Mouse (Mus musculus) C2C12 (cell line): ENCODE measurements around the gene Gls. TPM values are rescaled to one million over a fixed set of nuclear protein-coding genes. Genes with fewer than 3 reads are reported as not detected.

ENCODE experiments used
- H3K27me3 ChIP-seq: one replicate; pipeline ENCODE4 v1.6.1; 2011; ENCODE audit not compliant: control insufficient read depth, insufficient read depth, insufficient read length
- H3K36me3 ChIP-seq: one replicate; pipeline ENCODE4 v1.6.1; 2011; ENCODE audit not compliant: control insufficient read depth, insufficient read depth
- H3K4me3 ChIP-seq: one replicate; pipeline ENCODE4 v1.5.1; 2011; ENCODE audit warnings: mild to moderate bottlenecking, control low read depth; ENCODE audit not compliant: poor library complexity, insufficient read depth, severe bottlenecking
- H3K79me2 ChIP-seq: one replicate; pipeline ENCODE4 v1.6.1; 2011; ENCODE audit not compliant: control insufficient read depth, insufficient read depth
- H3K79me3 ChIP-seq: one replicate; pipeline ENCODE4 v1.6.1; 2011; ENCODE audit warnings: low read depth, control low read depth
- H3ac ChIP-seq: one replicate; pipeline ENCODE3; 2011; ENCODE audit warnings: low read depth; ENCODE audit not compliant: control insufficient read depth, insufficient read length
- CEBPB ChIP-seq: IDR thresholded peaks from one replicate; pipeline ENCODE4 v1.6.1; 2011; ENCODE audit warnings: low read depth, mild to moderate bottlenecking, control low read depth, moderate library complexity
- CTCF ChIP-seq: IDR thresholded peaks from one replicate; pipeline ENCODE4 v1.5.1; 2011; ENCODE audit not compliant: control insufficient read depth, insufficient read depth, insufficient read length
- FOSL1 ChIP-seq: IDR thresholded peaks from one replicate; pipeline ENCODE4 v1.8.0; 2011; ENCODE audit warnings: mild to moderate bottlenecking, low read length; ENCODE audit not compliant: poor library complexity, insufficient read depth, severe bottlenecking
- MAX ChIP-seq: IDR thresholded peaks from one replicate; pipeline ENCODE4 v1.6.1; 2011; ENCODE audit warnings: mild to moderate bottlenecking, control low read depth
- MYOD1 ChIP-seq: IDR thresholded peaks from one replicate; pipeline ENCODE4 v1.6.1; 2011; ENCODE audit warnings: low read depth; ENCODE audit not compliant: control insufficient read depth, insufficient read length
- MYOG ChIP-seq: IDR thresholded peaks from one replicate; pipeline ENCODE4 v1.6.1; 2011; ENCODE audit not compliant: control insufficient read depth, insufficient read length; ENCODE audit errors: extremely low read depth
- USF1 ChIP-seq: IDR thresholded peaks from one replicate; pipeline ENCODE4 v1.6.1; 2011; ENCODE audit warnings: low read depth, mild to moderate bottlenecking, control low read depth, moderate library complexity
- polyA plus RNA-seq: library from polyadenylated mRNA; unstranded; fragments of >200 nt; fragmentation: generic; extraction: Trizol; gene quantifications from one replicate; pipeline ENCODE4 v1.2.1, GENCODE M21; 2012; ENCODE audit warnings: missing spikeins

Gene Gls
- polyA plus RNA-seq, 1 experiment: 22.0 TPM

DNA sequence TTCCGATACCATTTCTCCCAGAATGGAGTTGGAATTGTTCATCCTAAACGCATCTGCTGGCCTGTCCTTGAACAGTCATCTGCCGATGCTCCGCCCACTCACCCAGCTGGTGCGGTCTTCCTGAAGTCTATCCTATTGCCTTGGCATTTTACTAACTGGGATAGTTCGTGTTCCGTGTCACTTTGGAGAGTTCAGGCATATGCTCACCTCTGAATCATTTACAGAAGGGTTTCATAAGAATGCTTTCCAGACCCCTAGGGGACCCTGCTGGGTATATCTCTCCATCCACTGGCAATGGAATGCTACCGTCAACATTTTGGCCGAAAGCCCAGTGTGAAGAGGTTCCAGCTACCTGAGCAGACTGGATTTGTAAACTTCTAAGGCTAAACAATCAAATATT, 37.3 kb upstream of the Gls start:
- Histone ChIP-seq H3K79me2 (no peaks in the 10 kb centered on the region), H3K36me3 (no peaks in the 10 kb centered on the region), H3K79me3 (no peaks in the 10 kb centered on the region), H3ac (no peak overlapping the region), H3K27me3 (no peaks in the 10 kb centered on the region), H3K4me3 (no peak overlapping the region)
- TF ChIP-seq USF1: no peak
- no peak for TF ChIP-seq MYOD1
- TF ChIP-seq MYOG: no peak
- TF ChIP-seq CTCF: no peak
- TF ChIP-seq CEBPB: no peak
- TF ChIP-seq FOSL1: no peak
- TF ChIP-seq MAX: no peak

DNA sequence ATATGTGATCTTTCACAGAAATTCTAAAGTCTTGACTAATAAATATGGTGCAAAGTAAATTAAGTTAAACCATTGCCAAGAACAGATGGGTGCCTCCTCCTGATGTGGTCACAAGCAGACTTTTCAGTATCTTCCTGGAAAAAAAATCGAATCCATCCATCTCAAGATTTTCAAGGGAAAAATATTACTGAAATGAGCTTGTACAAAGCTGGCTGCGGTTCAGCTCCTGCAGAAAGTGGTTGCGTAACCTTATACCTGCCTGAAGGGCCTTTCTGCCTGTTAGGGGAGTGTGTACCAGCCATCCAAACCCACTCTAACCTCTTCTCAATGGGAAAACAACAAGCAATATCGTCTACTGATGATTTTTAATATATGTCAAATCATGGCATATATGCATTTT, 36.6 kb upstream of the Gls start:
- no peak overlapping the region for H3K4me3 ChIP-seq
- H3K79me2 ChIP-seq: no peaks in the 10 kb centered on the region
- TF ChIP-seq CEBPB (peak; percentile 30), USF1 (no peak)

GRCm38 (mm10) chr1:52268006-52268405, 35.0 kb upstream of the Gls start:
- H3K4me3 ChIP-seq: no peak overlapping the region
- no peaks in the 10 kb centered on the region for H3K79me2 ChIP-seq
- H3K36me3 ChIP-seq: no peaks in the 10 kb centered on the region
- H3K79me3 ChIP-seq: no peaks in the 10 kb centered on the region
- H3K27me3 ChIP-seq: no peaks in the 10 kb centered on the region
- no peak overlapping the region for H3ac ChIP-seq
- TF ChIP-seq CEBPB: no peak
- no peak for TF ChIP-seq CTCF
- no peak for TF ChIP-seq USF1
- no peak for TF ChIP-seq MYOD1
- no peak for TF ChIP-seq FOSL1
- TF ChIP-seq MYOG: no peak
- TF ChIP-seq MAX: no peak

More for the DNA sequence above, 36.6 kb upstream of the Gls start:
- Histone ChIP-seq H3K36me3 (no peaks in the 10 kb centered on the region), H3K79me3 (no peaks in the 10 kb centered on the region), H3K27me3 (no peaks in the 10 kb centered on the region), H3ac (no peak overlapping the region)

- no peak for TF ChIP-seq USF1
- TF ChIP-seq MAX: no peak
- TF ChIP-seq CEBPB: no peak
- no peak for TF ChIP-seq CTCF
- no peak for TF ChIP-seq MYOG
- no peak for TF ChIP-seq MYOD1
- no peak for TF ChIP-seq FOSL1
- no peak overlapping the region for H3K4me3 ChIP-seq
- H3K27me3 ChIP-seq: no peaks in the 10 kb centered on the region
- no peaks in the 10 kb centered on the region for H3K36me3 ChIP-seq
- no peaks in the 10 kb centered on the region for H3K79me2 ChIP-seq
- no peak overlapping the region for H3ac ChIP-seq
- H3K79me3 ChIP-seq: no peaks in the 10 kb centered on the region
Measured at GRCm38 (mm10) chr1:52267606-52268005, 34.6 kb upstream of the Gls start.

DNA sequence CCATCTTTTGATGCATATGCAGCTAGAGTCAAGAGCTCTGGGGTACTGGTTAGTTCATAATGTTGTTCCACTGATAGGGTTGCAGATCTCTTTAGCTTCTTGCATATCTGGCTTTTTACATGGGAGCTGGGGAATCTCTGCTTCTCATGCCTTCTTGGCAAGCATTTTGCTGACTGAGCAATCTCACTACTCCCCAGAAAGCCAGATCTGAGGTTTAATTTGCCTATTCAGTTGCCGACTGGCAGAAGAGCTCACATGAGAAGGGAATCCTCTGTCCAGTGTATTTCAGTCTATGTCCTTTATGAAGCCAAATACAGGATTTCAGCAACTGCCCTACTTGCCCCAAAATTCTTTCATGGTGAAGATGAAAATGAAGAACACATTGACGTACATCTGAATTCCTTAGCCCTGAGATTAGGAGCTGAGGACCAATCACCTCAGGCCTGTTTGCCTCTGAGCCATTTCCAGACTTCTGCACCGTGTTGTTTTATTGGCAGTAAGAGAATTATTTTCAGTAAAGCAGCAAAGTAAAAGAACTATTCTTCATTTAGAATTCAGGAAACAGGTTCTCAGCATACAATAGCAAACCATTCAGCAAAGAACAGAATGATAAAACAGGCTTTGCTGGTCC, 33.0 kb upstream of the Gls start:
- Histone ChIP-seq H3K79me3 (no peaks in the 10 kb centered on the region), H3ac (no peak overlapping the region), H3K27me3 (no peaks in the 10 kb centered on the region), H3K79me2 (no peaks in the 10 kb centered on the region), H3K36me3 (no peaks in the 10 kb centered on the region), H3K4me3 (no peak overlapping the region)
- TF ChIP-seq USF1: no peak

DNA sequence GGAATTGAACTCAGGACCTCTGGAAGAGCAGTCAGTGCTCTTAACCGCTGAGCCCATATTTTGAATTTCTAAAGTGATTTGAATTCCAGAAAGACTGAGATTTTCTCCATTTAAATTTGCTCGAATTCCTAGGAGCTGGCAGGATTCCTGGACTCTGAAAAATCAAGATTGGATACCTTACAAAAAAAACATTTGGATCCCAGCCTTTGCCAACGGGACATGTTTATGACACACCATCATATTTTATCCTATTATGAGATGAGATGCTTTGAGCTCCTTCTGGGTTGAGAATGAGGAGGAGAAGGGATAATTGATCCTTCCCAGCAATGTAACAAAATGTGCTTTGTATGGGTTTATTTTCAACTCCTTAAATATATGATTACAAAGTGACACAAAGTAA, 31.3 kb upstream of the Gls start:
- Histone ChIP-seq H3ac (no peak overlapping the region), H3K4me3 (no peak overlapping the region), H3K79me3 (no peaks in the 10 kb centered on the region)

More for the DNA sequence above, 31.3 kb upstream of the Gls start:
- H3K27me3 ChIP-seq: no peaks in the 10 kb centered on the region
- H3K36me3 ChIP-seq: no peaks in the 10 kb centered on the region
- no peaks in the 10 kb centered on the region for H3K79me2 ChIP-seq
- TF ChIP-seq USF1 (no peak), CEBPB (no peak), CTCF (no peak), FOSL1 (no peak), MYOD1 (no peak), MYOG (no peak), MAX (no peak)
